Mouse (Mus musculus): ENCODE results near the gene Dbi. TPM values are rescaled to one million over a fixed set of nuclear protein-coding genes. Genes with fewer than 3 reads are reported as not detected.

Gene Dbi
- 183 to 239 TPM (median 190 TPM) in 3 replicates for total RNA-seq (2017)

- peak; percentile 94 for ATAC-seq (replicated peaks; ENCODE audit: insufficient number of reproducible peaks, low FRiP score, low TSS enrichment, poor library complexity, severe bottlenecking)
Observed at GRCm38 (mm10) chr1:120120969-120121811, at the start of gene Dbi, which contains the start of gene 3110009E18Rik. Gene Dbi (minus strand): TSS chr1:120121078. Gene 3110009E18Rik (plus strand): TSS chr1:120121187.

DNA sequence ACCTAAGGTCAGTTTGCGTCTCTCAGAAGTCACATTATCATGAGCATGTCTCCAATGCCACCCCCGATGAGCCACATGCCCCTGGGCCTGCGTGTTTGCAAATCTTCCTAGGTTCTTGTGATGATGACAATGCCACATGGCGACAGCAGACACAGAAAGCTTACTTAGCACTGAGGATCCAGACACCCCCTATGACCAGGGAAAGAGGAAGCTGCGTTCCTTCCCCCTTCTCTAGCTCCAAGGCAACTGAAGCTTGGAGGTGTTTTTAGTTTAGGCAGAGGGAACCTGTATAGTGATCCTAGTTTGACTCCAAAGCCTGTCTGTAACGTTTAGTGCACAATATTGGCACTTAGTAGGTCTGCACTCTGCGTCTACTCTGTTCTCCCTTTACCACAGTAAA is 49.4 kb upstream of the Dbi start:
- no peak for ATAC-seq (replicated peaks; ENCODE audit: insufficient number of reproducible peaks, low FRiP score, low TSS enrichment, poor library complexity, severe bottlenecking)

DNA sequence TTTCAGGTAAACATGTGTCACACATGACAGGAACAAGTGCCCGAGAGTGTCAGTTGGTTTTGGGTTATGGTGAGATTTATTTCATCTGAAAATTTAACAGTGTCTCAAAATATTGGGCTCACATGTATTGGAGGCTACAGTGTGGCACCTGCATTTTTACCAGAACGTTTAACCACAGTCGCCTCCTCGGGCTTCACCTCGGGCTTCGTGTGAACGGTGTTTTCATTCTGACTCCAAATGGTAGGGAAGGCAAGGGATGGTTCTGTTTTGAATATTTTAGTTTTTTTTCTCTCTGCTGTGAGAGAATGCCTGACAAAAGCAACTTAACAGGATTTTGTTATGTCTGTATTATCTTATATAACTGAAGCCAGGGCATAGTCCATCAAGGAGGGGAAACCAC is 47.8 kb upstream of the Dbi start:
- no peak for ATAC-seq (replicated peaks; ENCODE audit: insufficient number of reproducible peaks, low FRiP score, low TSS enrichment, poor library complexity, severe bottlenecking)

DNA sequence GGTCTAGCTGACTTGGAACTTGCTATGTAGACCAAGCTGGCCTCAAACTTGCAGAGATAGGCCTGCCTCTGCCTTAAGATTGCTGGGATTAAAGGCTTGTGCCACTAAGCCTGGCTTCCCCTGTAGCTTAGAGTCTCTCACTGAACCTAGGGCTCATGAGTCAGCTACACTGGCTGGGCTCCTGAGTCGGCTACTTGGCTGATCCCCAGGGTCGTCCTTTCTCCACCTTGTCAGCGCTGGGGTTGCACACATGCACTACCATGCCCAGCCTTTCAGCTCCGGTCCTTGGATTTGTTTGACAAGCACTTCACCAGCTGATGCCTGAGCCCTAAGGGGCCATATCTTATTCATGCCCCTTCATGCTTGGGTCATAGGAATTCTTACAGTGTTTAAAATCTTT is 47.1 kb upstream of the Dbi start:
- no peak for ATAC-seq (replicated peaks; ENCODE audit: insufficient number of reproducible peaks, low FRiP score, low TSS enrichment, poor library complexity, severe bottlenecking)

GRCm38 (mm10) chr1:120162616-120163015 is 41.7 kb upstream of the Dbi start:
- ATAC-seq (replicated peaks; ENCODE audit: insufficient number of reproducible peaks, low FRiP score, low TSS enrichment, poor library complexity, severe bottlenecking), result no peak

- no peak for ATAC-seq (replicated peaks; ENCODE audit: insufficient number of reproducible peaks, low FRiP score, low TSS enrichment, poor library complexity, severe bottlenecking)
Observed at GRCm38 (mm10) chr1:120161502-120161901, 40.6 kb upstream of the Dbi start.

DNA sequence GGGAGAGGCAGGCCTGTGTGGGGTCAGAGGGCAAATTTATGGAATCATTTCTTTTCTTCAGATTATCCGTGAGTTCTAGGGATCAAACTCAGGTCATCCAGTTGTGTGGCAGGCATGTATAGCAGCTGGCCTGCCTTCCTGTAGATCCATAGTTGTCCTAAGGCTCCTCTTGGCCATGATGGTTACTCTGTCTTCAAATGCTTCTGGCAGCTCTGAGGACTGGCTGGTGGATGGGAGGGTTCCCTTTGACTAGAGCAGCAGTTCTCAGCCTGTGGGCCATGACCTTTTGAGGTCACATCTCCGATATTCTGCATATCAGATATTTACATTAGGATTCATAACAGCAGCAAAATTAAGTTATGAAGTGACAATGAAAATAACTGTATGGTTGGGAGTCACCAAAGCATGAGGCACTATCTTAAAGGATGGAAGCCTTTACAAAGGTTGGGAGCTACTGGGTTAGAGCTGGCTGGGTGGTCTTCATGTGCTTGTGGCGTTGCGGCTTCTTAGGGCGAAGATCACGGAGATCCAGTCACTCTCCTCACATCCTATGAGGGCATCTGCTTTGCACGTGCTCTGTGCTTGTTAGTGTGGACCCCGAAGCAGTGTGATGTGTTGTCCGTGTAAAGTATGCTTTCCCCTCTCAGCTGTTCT is 37.7 kb upstream of the Dbi start:
- no peak for ATAC-seq (replicated peaks; ENCODE audit: insufficient number of reproducible peaks, low FRiP score, low TSS enrichment, poor library complexity, severe bottlenecking)

- no peak for ATAC-seq (replicated peaks; ENCODE audit: insufficient number of reproducible peaks, low FRiP score, low TSS enrichment, poor library complexity, severe bottlenecking)
Observed at GRCm38 (mm10) chr1:120155325-120155724, 34.4 kb upstream of the Dbi start.

- ATAC-seq (replicated peaks; ENCODE audit: insufficient number of reproducible peaks, low FRiP score, low TSS enrichment, poor library complexity, severe bottlenecking), result 0 out of 2 replicates have a peak, but pooled peaks have one; percentile 54
Observed at GRCm38 (mm10) chr1:120154232-120154631, 33.4 kb upstream of the Dbi start.

GRCm38 (mm10) chr1:120146994-120147393 is 26.1 kb upstream of the Dbi start:
- no peak for ATAC-seq (replicated peaks; ENCODE audit: insufficient number of reproducible peaks, low FRiP score, low TSS enrichment, poor library complexity, severe bottlenecking)

- no peak for ATAC-seq (replicated peaks; ENCODE audit: insufficient number of reproducible peaks, low FRiP score, low TSS enrichment, poor library complexity, severe bottlenecking)
Observed at GRCm38 (mm10) chr1:120145527-120146216, 24.8 kb upstream of the Dbi start.

DNA sequence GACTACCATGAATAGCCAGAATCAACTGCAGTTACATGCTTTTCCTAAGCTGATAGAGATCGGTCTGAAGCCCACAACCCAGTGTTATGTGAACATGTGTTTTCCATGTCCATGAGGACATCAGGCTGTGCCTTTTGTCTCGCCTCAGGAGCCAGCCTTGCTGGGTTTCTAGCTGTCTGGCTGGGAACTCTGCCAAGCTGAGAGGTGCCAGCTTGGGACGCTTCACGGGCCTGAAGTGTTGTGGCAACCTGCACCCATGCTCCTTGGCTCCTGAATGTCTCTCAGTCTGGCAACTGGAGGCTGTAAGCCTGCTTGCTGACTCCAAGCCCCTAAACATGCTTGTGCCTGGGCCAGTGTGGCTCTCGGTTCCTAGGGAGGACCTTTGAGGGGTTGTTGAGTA is 21.7 kb upstream of the Dbi start:
- ATAC-seq (replicated peaks; ENCODE audit: insufficient number of reproducible peaks, low FRiP score, low TSS enrichment, poor library complexity, severe bottlenecking), result no peak

- ATAC-seq (replicated peaks; ENCODE audit: insufficient number of reproducible peaks, low FRiP score, low TSS enrichment, poor library complexity, severe bottlenecking), result no peak
Observed at GRCm38 (mm10) chr1:120140144-120140693, 19.3 kb upstream of the Dbi start.

DNA sequence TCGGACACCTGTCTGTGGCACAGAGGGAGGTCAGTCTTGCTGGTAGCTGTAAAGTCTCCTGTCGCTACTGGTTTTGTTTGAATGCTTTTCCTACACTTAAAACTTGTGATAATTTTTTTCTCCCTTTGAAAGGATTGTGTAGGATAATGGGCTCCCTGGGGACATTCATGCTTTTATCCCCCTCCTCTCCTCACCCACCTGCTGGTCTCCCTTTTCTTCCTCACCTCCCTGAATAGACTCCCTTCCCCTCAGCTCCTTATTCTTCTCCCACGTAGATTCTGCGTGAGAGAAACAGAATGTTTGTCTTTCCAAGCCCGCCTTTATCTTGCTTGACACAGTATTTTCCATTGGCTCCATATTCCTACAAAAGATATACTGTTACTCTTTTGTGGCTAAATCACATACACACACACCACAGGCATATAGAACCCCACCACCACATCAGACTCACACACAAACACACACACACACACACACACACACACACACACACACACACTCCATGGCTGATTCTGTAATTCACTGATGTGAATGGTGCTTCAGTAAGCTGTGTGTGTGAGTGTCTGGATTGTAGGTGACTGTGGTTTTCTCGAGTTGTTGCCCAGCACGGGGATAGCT is 18.2 kb upstream of the Dbi start:
- no peak for ATAC-seq (replicated peaks; ENCODE audit: insufficient number of reproducible peaks, low FRiP score, low TSS enrichment, poor library complexity, severe bottlenecking)

GRCm38 (mm10) chr1:120135934-120136786 is 15.3 kb upstream of the Dbi start:
- no peak for ATAC-seq (replicated peaks; ENCODE audit: insufficient number of reproducible peaks, low FRiP score, low TSS enrichment, poor library complexity, severe bottlenecking)

- no peak for ATAC-seq (replicated peaks; ENCODE audit: insufficient number of reproducible peaks, low FRiP score, low TSS enrichment, poor library complexity, severe bottlenecking)
Observed at GRCm38 (mm10) chr1:120132376-120132775, 11.5 kb upstream of the Dbi start.

DNA sequence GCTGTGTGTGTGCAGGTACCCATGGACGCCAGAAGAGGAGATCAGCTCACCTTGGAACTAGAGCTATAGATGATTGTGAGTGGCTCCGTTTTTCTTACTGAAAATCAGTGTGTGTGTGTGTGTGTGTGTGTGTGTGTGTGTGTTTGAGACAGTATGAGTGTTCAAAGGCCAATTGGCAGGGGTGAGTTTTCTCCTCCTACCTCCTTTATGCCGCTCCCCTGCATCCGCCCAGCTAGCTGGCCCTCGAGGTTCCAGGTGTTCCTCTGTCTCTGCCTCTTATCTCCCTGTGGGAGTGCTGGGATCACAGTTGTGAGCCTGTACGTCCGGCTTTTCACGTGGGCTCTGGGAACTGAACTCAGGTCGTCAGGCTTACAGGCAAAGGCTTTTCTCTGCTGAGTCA is 5.4 kb upstream of the Dbi start:
- no peak for ATAC-seq (replicated peaks; ENCODE audit: insufficient number of reproducible peaks, low FRiP score, low TSS enrichment, poor library complexity, severe bottlenecking)

- ATAC-seq (replicated peaks; ENCODE audit: insufficient number of reproducible peaks, low FRiP score, low TSS enrichment, poor library complexity, severe bottlenecking), result no peak
Observed at GRCm38 (mm10) chr1:120125471-120125870, 4.6 kb upstream of the Dbi start.
